Mouse (Mus musculus) macrophage (primary cell): ENCODE data around the gene Slc25a19. TPM values are rescaled to one million over a fixed set of nuclear protein-coding genes. Genes with fewer than 3 reads are reported as not detected.

ENCODE experiments used
- H3K27ac ChIP-seq: fragments of 350-480 bp; formaldehyde crosslinking; 2 replicates; pipeline ENCODE4 v1.9.0; 2021
- H3K36me3 ChIP-seq: fragments of 350-480 bp; formaldehyde crosslinking; 2 replicates; pipeline ENCODE4 v1.9.0; 2021; ENCODE audit errors: inconsistent target
- H3K4me3 ChIP-seq: fragments of 350-480 bp; formaldehyde crosslinking; 2 replicates; pipeline ENCODE4 v1.9.0; 2021; ENCODE audit errors: inconsistent target
- H3K79me2 ChIP-seq: fragments of 350-480 bp; formaldehyde crosslinking; 2 replicates; pipeline ENCODE4 v1.9.0; 2021; ENCODE audit errors: inconsistent target
- WGBS: methylation state at CpG from one replicate; pipeline ENCODE4 v1.1.7; 2026; ENCODE audit warnings: inconsistent platforms; ENCODE audit not compliant: missing documents; 5-methylcytosine and 5-hydroxymethylcytosine counted together
- polyA plus RNA-seq: library from polyadenylated mRNA; stranded (reverse); fragments of 250-400 nt; gene quantifications from 3 replicates; pipeline ENCODE4 v1.2.4, GENCODE M21; 2018; ENCODE audit warnings: inconsistent platforms

Slc25a19 gene
- polyA plus RNA-seq, 1 experiment from 2014 or later = 17.0 TPM

- WGBS = 91% methylated on average over 20 of the region's 23 CpGs
- no peak overlapping the region for H3K27ac ChIP-seq
- peaks cover 20% of the 10 kb centered on the region for H3K79me2 ChIP-seq
- H3K36me3 ChIP-seq = peaks cover 41% of the 10 kb centered on the region; the same call in 1 of the 2 replicates
- H3K4me3 ChIP-seq = no peak overlapping the region
Measured at GRCm38 (mm10) chr11:115608421-115609399, 19.4 kb downstream of the Slc25a19 start.

- Histone ChIP-seq H3K36me3 (peaks cover 41% of the 10 kb centered on the region; the same call in 1 of the 2 replicates), H3K79me2 (peaks cover 36% of the 10 kb centered on the region), H3K27ac (no peak overlapping the region), H3K4me3 (no peak overlapping the region)
- 95% methylated on average over 18 of the region's 18 CpGs for WGBS
Measured at GRCm38 (mm10) chr11:115606733-115607132, 21.4 kb downstream of the Slc25a19 start.

- 0% methylated on average over 26 of the region's 26 CpGs for whole genome bisulfite sequencing
- H3K79me2 ChIP-seq = peaks cover 61% of the 10 kb centered on the region
- peak overlapping the region; percentile 99 for H3K4me3 ChIP-seq
- H3K27ac ChIP-seq = peak overlapping the region; percentile 62
- peaks cover 35% of the 10 kb centered on the region; the same call in 1 of the 2 replicates for H3K36me3 ChIP-seq
Measured at GRCm38 (mm10) chr11:115604304-115604696, 23.8 kb downstream of the Slc25a19 start.

GRCm38 (mm10) chr11:115603476-115604303 lies 24.4 kb downstream of the Slc25a19 start, which contains the start of the genes Mrps7 and Gga3:
Mrps7 (plus strand) TSS chr11:115603925.
Gga3 (minus strand) TSS chr11:115604051.
- Histone ChIP-seq H3K36me3 (peaks cover 29% of the 10 kb centered on the region; the same call in 1 of the 2 replicates), H3K4me3 (peak within 1 kb of the TSS; percentile 99), H3K79me2 (peaks cover 67% of the 10 kb centered on the region), H3K27ac (peak within 1 kb of the TSS; percentile 62)
- under 1% methylated on average over 93 of the region's 93 CpGs for WGBS

- WGBS = 5% methylated on average over 15 of the region's 15 CpGs
- Histone ChIP-seq H3K79me2 (peaks cover 73% of the 10 kb centered on the region), H3K4me3 (peak overlapping the region; percentile 81), H3K36me3 (peaks cover 23% of the 10 kb centered on the region; the same call in 1 of the 2 replicates), H3K27ac (peak overlapping the region; percentile 42)
Measured at GRCm38 (mm10) chr11:115603128-115603475, 25.0 kb downstream of the Slc25a19 start.

GRCm38 (mm10) chr11:115601174-115601573 lies 26.9 kb downstream of the Slc25a19 start:
- H3K36me3 ChIP-seq = peaks cover 16% of the 10 kb centered on the region
- 11% methylated on average over 4 of the region's 4 CpGs for WGBS
- H3K4me3 ChIP-seq = no peak overlapping the region
- peaks cover 92% of the 10 kb centered on the region for H3K79me2 ChIP-seq
- H3K27ac ChIP-seq = peak overlapping the region; percentile 40

- peaks cover 93% of the 10 kb centered on the region for H3K79me2 ChIP-seq
- no peak overlapping the region for H3K4me3 ChIP-seq
- peak overlapping the region; percentile 40 for H3K27ac ChIP-seq
- H3K36me3 ChIP-seq = peaks cover 14% of the 10 kb centered on the region
- WGBS = 89% methylated on average over 12 of the region's 15 CpGs
Measured at GRCm38 (mm10) chr11:115600743-115601142, 27.4 kb downstream of the Slc25a19 start.

- H3K79me2 ChIP-seq = peaks cover 93% of the 10 kb centered on the region
- peaks cover 18% of the 10 kb centered on the region for H3K36me3 ChIP-seq
- 91% methylated on average over 7 of the region's 7 CpGs for WGBS
- H3K27ac ChIP-seq = peak overlapping the region; percentile 66
- H3K4me3 ChIP-seq = no peak overlapping the region
Measured at GRCm38 (mm10) chr11:115599722-115600121, 28.4 kb downstream of the Slc25a19 start.

- H3K4me3 ChIP-seq = no peak overlapping the region
- WGBS = 54% methylated on average over 4 of the region's 4 CpGs
- peaks cover 32% of the 10 kb centered on the region for H3K36me3 ChIP-seq
- peak overlapping the region; percentile 66 for H3K27ac ChIP-seq
- peaks cover 100% of the 10 kb centered on the region for H3K79me2 ChIP-seq
Measured at GRCm38 (mm10) chr11:115598309-115598708, 29.8 kb downstream of the Slc25a19 start.

GRCm38 (mm10) chr11:115595209-115595608 lies 32.9 kb downstream of the Slc25a19 start:
- WGBS = 100% methylated on average over 3 of the region's 3 CpGs
- Histone ChIP-seq H3K79me2 (peaks cover 74% of the 10 kb centered on the region), H3K27ac (no peak overlapping the region), H3K4me3 (no peak overlapping the region), H3K36me3 (peaks cover 63% of the 10 kb centered on the region)

GRCm38 (mm10) chr11:115590526-115591075 lies 37.5 kb downstream of the Slc25a19 start:
- Histone ChIP-seq H3K27ac (no peak overlapping the region), H3K79me2 (peaks cover 28% of the 10 kb centered on the region), H3K4me3 (no peak overlapping the region), H3K36me3 (peaks cover 90% of the 10 kb centered on the region)
- 83% methylated on average over 2 of the region's 2 CpGs for WGBS

GRCm38 (mm10) chr11:115587984-115588383 lies 40.1 kb downstream of the Slc25a19 start:
- Histone ChIP-seq H3K27ac (no peak overlapping the region), H3K36me3 (peaks cover 89% of the 10 kb centered on the region), H3K79me2 (peaks cover 3% of the 10 kb centered on the region; the same call in 1 of the 2 replicates), H3K4me3 (no peak overlapping the region)
- 98% methylated on average over 8 of the region's 9 CpGs for WGBS

- H3K36me3 ChIP-seq = peaks cover 73% of the 10 kb centered on the region
- no peak overlapping the region for H3K4me3 ChIP-seq
- H3K79me2 ChIP-seq = no peaks in the 10 kb centered on the region
- no peak overlapping the region for H3K27ac ChIP-seq
- 95% methylated on average over 9 of the region's 9 CpGs for WGBS
Measured at GRCm38 (mm10) chr11:115586403-115586802, 41.7 kb downstream of the Slc25a19 start.

GRCm38 (mm10) chr11:115585573-115586100 lies 42.5 kb downstream of the Slc25a19 start:
- WGBS = 91% methylated on average over 7 of the region's 7 CpGs
- peaks cover 71% of the 10 kb centered on the region for H3K36me3 ChIP-seq

More at GRCm38 (mm10) chr11:115585573-115586100, 42.5 kb downstream of the Slc25a19 start:
- H3K79me2 ChIP-seq = no peaks in the 10 kb centered on the region
- H3K4me3 ChIP-seq = no peak overlapping the region
- no peak overlapping the region for H3K27ac ChIP-seq
